Mouse (Mus musculus) heart, adult 8-10 months (tissue): ENCODE data around the gene Ctnna2. TPM values are rescaled to one million over a fixed set of nuclear protein-coding genes. Genes with fewer than 3 reads are reported as not detected.

Experiments
- DNase-seq: peaks from one replicate; pipeline ENCODE4 v3.0.0; 2022; ENCODE audit warnings: low spot score
- total RNA-seq, 4 experiments: library from RNA; stranded (reverse); gene quantifications; 2 replicates each; pipeline ENCODE4 v1.2.4; 2022

Ctnna2 gene
- under 1 TPM in 2 of 4 experiments, not detected in 2; 0.06 to 0.19 TPM for total RNA-seq

GRCm38 (mm10) chr6:77979241-77979961, at the start of gene Ctnna2:
Gene Ctnna2 (minus strand): TSS chr6:77979699.
- no peak for DNase-seq

- no peak for DNase-seq
These were observed 896 bp upstream of the Ctnna2 start for GRCm38 (mm10) chr6:77980137-77981052.

GRCm38 (mm10) chr6:77978476-77979240, 841 bp downstream of the Ctnna2 start:
- DNase-seq, result no peak

GRCm38 (mm10) chr6:77970545-77971242, 8.8 kb downstream of the Ctnna2 start:
- DNase-seq, result no peak

GRCm38 (mm10) chr6:77969774-77970173, 9.7 kb downstream of the Ctnna2 start:
- DNase-seq, result no peak

- no peak for DNase-seq
These were observed 17.5 kb downstream of the Ctnna2 start for GRCm38 (mm10) chr6:77962011-77962410.

GRCm38 (mm10) chr6:77951276-77951675, 28.2 kb downstream of the Ctnna2 start:
- no peak for DNase-seq

GRCm38 (mm10) chr6:77950690-77951089, 28.8 kb downstream of the Ctnna2 start:
- no peak for DNase-seq

- DNase-seq, result no peak
These were observed 50.1 kb downstream of the Ctnna2 start for GRCm38 (mm10) chr6:77929375-77929774.

- DNase-seq, result no peak
These were observed 106.3 kb downstream of the Ctnna2 start for GRCm38 (mm10) chr6:77873150-77873549.

GRCm38 (mm10) chr6:77869313-77869712, 110.2 kb downstream of the Ctnna2 start:
- no peak for DNase-seq

GRCm38 (mm10) chr6:77868119-77868518, 111.4 kb downstream of the Ctnna2 start:
- DNase-seq, result no peak

- DNase-seq, result no peak
These were observed 116.1 kb downstream of the Ctnna2 start for GRCm38 (mm10) chr6:77863379-77863778.

- DNase-seq, result no peak
These were observed 116.7 kb downstream of the Ctnna2 start for GRCm38 (mm10) chr6:77862781-77863180.

- DNase-seq, result no peak
These were observed 130.1 kb downstream of the Ctnna2 start for GRCm38 (mm10) chr6:77849438-77849837.

GRCm38 (mm10) chr6:77848796-77849195, 130.7 kb downstream of the Ctnna2 start:
- no peak for DNase-seq

- DNase-seq, result no peak
These were observed 131.8 kb downstream of the Ctnna2 start for GRCm38 (mm10) chr6:77847651-77848050.

GRCm38 (mm10) chr6:77839076-77839475, 140.4 kb downstream of the Ctnna2 start:
- DNase-seq, result no peak

GRCm38 (mm10) chr6:77838653-77839052, 140.8 kb downstream of the Ctnna2 start:
- DNase-seq, result no peak

- DNase-seq, result no peak
These were observed 142.0 kb downstream of the Ctnna2 start for GRCm38 (mm10) chr6:77837543-77837942.

GRCm38 (mm10) chr6:77834680-77835079, 144.8 kb downstream of the Ctnna2 start:
- no peak for DNase-seq
